Mouse (Mus musculus) kidney, postnatal 14 days (tissue): ENCODE measurements at regions not wholly inside any gene's neighbourhood (a gene's known extent, or its start where the extent isn't known, plus 50 kb on each side); places are given as distances from the start of the nearest gene placed in this dataset.
A peak's percentile ranks its signal among the peaks of the same experiment; 100 is the strongest.
"Not testable (repeated sequence)": the region's sequence is repeated elsewhere in the genome, so short reads cannot be mapped to it uniquely, and the experiment has no call there.

ENCODE experiments used
- DNase-seq: peaks from one replicate; pipeline ENCODE4 v3.0.0; 2022; ENCODE audit warnings: mixed read lengths

DNA sequence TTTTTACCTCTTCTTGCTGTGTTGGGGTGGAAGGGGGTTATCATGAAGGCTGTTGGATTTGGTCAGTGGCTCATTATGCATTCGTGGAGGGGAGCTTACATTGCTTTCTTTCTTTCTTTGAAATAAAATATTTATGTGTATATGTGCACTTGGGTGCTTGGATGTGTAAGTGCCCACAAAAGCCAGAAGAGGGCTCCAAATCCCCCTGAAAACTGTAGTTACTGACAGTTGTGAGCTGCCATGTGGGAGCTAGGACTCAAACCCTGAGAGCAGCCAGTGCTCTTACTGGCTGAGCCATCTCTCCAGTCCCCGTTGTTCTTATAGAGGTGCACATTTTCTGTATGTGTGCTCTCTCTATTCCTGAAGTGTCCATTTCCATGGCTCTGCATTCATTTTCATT, 415.6 kb upstream of the Zfp507 start:
- DNase-seq: no peak

DNA sequence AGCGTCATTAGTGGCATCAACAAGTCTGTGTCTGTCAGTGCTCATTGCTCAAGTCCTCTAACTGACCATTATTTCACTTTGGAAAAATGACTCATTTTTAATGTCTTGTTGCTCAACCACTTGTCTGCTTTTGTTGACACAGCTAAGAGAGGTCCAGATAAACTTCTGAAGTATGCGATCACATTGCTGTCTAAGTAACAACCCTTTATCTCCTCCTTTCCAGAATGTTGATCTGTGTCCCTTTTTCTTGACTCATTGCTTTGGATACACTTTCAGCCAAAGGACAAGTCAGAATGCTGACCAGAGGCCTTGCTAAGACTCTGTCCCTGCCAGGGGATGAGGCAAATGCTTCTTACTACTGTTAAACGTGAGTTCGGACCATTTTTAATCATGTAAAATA, 407.2 kb upstream of the Zfp507 start:
- DNase-seq: no peak

DNA sequence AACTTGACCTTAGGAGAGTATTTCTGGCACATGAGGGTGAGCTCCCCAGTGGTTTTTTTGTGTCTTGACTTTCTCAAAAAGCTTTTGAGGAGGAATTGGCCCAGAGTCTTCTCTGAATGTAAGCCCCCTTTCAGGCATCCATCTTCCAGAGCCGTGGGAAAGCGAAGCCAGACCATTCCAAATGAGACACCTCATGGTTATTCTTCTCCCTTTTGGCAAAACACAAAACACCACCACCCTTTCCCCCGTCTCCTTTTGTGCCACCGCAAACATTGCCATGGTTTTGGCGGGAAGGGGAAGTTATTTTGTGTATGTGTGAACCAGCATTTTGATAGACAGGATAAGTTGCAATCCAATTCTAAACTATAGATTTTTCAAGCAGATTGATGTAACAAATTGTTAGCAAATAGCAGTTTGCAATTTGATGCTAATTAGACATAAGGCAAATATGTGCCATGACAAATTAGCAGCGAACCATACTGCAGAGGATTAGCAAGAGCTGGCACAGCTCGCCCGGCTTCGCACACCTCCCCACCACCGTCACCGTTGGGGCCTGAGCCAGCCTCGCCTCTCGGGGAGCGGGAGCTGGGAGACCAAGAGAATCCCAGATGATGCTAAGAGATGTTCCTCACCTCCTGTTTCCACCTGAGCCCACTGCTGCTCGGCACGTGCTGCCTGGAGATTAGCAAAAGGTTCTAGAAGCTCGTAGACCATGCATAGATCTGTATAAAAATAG, 404.9 kb upstream of the Zfp507 start:
- no peak for DNase-seq

DNA sequence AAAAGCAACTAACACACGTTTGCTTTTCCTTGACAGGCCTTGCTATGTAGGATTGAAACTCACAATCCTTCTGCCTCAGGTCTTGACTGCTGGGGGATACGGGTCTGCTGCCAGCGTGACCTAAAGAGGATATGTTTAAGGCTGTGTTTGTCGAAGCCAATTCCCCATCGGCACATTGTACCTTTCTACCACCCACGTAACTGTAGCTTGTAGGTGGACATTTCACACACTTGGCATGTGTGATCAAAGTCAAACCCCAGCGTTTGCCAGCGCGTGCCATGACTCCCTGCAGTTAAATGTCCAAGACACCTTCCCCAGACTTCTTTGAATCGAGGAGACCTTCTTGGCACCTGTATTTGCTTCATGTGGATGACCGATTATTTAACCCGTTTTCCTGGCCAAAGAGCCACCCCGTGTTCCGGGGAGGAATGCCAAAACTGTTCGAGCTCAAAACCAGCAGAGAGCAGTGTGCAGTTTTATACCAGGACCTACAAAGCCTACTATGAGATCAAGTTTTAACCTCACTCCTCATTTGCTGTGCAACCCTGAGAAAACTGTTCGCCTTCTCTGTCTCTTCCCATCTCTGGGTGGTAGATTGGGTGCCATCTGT, 395.4 kb upstream of the Zfp507 start:
- no peak for DNase-seq

DNA sequence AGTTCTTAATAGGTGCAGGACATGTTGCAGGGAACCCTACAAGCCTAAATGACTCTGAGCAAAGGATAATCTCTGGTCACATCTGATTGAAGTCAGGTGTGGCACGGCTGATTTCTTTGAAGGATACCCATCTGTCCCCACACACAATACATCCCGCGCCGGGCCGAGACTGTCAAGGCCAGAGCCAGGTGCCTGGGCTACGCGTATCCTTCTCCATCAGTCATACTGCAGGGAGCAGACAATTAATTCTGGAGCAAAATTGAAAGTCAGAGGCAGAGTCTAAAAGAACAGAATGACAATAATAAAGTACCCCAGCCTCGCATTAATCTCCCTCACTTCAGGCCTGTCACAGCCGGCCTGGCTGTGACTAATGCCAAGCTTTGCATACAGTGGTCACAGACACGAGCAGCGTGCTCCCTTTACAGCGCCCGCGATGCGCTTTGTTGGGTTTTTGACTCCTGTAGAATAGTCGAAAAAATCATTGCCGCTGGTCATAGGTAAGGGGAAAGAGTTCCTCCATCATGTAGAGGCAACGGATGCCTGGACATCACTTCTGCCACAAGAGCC, 393.4 kb upstream of the Zfp507 start:
- DNase-seq: no peak

DNA sequence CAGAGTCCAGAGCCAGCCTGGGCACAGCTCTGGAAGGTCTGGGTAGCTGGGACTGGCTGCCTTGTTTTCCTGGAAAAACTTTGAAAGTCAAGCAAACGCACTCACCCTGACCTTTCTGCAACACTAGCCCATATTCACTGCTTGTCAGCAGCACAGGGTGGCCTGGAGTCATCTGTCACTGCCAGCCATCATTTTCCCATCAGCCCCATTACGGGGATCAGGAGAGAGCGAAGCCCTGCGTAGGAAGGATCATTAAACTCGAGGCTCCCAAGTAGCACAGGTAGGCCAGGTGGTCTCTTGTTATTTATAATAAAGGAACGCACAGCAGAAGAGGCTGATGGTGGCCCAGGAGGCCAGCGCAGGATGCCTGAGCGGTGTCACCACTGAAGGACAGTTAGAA, 389.8 kb upstream of the Zfp507 start:
- DNase-seq: no peak

DNA sequence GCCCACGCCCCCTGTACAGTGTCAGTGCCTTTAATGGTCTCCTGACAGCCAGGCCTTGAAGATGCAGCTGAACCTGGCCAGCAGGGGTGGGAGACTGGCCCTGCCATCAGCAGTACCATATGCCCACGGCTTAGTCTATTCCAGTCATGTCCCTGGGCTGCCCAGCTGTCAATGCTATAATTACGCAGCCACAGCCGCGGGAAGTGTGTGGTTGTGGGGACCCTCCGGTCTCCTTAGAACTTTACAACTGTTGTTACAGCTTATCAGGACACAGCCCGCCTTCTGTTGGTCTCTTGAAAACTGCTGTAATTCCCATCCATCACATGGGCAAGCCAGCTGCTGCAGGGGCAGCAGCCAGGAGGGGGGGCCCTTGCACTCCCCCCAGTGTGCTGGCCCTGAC, 375.1 kb upstream of the Zfp507 start:
- no peak for DNase-seq

DNA sequence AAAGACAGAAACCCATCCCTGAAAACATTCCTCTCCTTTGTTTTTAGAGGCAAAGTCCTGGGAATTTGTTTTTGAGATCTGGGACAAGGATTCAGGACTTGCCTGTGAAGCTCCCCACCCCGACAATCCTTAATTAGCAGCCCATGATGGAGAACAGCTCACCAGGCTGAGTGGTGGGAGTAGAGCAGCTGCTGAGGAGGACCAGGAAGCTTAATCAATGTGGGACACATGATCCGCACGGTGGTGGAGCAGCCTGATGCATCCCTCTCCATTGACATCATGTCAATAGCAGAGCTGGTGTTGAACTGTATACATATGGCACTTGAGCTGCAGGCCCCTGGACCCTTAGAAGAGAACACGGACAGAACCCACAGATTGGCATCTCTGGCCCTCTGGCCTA, 372.5 kb upstream of the Zfp507 start:
- no peak for DNase-seq

DNA sequence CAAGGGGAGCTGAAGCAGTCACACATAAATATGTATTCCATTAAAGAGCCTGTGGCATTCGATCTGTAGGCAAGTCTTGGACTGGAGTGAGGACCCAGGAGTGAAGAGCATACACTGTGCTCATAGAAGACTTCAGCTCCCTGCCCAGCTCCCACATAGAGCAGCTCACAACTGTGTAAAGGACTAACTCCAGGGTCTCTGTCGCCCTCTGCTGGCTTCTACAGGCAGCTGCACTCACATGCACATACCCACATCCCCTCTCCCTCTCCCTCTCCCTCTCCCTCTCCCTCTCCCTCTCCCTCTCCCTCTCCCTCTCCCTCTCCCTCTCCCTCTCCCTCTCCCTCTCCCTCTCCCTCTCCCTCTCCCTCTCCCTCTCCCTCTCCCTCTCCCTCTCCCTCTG, 369.7 kb upstream of the Zfp507 start:
- DNase-seq: not testable (repeated sequence)

DNA sequence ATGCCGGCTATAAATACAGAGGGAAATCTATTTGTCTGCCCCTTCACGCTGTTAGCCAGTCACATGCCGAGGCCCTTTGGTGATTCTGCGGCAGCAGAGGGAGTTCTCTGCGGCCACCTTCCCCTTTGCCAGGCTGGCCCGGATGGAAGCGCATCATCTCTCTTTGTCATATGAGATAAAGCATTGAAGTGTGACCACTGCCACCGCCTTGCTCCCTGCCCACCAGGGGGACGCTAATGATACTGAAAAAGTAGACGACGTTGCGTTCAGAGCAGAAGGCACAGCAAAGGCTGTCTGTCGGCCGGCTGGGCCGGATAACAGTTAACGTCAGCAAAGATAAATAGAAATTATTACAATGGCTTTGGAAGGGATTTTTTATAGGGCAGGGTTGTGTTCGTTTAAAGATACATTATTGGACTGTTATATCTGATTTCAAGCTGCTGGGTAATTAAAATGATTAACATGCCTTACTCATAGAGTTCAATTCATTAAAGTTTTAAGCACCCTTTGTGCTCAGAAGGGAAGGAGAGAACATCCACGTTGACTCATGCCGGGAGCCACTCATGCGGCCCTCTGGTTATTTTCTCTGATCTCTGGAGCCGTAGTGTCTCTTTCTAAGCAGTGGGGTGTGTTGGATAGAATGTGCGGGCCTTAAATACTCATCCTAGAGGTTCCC, 354.6 kb upstream of the Zfp507 start:
- DNase-seq: peak; percentile 34

DNA sequence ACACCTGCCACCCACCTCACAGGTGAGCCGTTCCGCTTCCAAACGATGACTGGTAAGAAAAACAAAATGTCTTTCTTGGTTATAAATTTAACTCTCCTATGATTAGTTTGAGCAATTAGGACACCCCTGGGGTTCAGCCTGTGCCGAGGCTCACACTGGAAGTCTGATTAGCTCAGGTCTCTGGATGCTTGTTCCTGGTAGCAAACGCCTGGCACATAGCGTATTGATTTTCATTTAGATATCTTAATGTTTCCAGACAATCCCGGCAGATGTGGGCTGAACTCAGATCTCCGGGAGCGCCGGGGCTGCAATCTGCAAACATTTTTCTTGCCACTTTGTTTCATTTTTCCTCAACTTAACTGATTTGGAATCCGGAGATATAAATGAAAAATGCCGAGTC, 353.8 kb upstream of the Zfp507 start:
- no peak for DNase-seq

DNA sequence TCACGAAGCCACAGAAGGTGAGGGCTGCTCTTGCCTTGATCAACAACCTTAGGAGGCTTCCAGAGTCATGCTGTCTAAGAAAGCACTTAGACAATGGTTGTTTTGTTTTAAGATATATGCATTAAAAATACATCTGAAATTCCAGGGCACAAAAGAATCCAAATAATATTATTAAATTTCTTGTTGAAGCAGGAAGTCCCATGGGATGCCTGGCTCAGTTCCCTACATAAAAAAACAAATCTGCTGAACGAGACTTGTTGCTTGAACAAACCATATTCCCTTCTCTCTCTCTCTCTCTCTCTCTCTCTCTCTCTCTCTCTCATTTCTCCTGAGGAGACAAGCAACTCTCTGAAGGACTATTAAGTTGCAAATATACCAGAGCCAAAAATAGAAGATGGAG, 352.8 kb upstream of the Zfp507 start:
- no peak for DNase-seq

DNA sequence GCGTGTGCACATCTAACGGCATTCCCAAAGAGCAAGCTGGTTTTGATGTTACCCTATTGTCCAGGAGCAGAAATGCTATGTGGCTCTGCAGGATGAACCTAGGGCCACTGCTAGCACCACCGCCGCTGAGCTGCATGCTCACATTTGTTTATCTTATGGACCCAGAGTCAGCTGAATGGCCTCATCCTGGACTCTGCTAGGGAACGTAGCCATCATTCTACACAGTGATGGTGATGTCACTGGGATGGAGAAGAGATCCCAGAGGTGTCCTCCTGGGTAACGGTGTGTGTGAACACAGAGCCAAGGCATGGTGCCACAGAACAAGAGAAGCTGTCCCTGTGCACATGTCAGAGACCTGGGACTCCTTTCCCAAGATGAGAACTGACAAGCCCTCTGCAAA, 352.4 kb upstream of the Zfp507 start:
- no peak for DNase-seq

DNA sequence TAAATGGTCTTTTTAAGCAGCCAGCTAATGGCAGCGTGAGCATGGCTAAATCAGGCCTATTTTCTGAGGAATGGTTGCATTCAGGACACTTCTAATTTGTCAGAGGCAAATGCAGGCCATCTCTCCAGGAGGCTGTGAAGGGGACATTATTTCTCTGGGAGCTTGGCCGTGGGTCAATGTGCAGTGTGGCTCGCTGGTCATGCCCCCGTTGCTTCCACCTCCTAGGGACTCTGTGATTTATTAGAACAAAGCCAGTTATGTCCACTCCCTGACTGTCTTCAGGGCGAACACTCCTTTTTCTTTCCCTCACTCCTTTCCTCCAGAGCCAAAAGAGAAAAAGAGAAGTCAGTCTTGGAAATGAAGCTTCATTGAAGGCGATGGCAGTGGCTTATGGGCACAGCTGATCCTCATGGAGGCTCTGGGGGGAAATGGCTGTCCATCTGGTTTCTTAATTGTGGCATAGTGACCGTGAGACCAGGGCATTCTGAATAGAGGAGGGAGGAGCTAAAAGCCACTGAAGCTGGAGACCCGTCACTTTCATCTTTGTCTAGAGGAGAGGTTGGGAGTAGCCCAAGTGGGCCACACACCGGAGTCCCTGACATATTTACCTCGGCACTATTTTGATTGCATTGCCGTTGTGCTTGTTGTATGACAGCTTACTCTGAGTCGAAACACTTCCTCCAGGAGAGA, 348.2 kb upstream of the Zfp507 start:
- no peak for DNase-seq

DNA sequence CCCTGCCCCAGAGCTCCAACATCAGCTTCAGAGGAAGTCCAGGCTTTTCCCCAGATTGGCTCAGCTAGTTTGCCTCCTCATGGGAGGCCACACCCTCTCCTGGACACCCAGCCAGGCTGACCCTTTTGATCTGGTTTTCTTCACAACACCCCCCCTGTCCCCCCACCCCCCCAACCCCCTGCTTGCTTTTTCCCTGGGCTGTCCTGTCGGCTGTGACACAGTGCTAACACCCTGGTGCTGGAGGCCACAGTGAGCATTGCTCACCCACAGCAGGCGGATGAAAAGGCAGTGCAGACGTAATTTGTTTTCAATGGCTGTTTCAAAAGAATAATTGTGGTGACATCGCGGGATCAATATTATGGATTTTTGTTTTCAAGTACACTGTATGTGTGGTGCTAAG, 333.8 kb upstream of the Zfp507 start:
- no peak for DNase-seq

DNA sequence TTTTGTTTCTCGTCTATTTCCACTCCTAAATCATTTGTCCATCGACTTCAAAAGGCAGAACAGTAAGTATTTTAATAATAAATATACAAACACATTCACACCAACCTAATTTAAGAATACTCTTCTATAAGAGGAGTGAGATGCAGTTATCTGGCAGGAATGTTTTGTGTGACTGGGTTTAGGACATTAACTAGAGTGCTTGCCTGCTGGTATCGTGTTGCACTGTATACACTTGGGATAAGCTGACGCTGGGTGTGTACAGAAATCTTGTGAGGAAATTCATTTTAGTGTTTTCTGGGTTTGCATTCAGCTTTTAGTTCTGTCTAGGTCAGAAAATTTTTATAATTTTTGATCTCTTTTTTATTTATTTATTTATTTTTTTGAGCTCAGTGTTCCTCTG, 331.8 kb upstream of the Zfp507 start:
- no peak for DNase-seq

DNA sequence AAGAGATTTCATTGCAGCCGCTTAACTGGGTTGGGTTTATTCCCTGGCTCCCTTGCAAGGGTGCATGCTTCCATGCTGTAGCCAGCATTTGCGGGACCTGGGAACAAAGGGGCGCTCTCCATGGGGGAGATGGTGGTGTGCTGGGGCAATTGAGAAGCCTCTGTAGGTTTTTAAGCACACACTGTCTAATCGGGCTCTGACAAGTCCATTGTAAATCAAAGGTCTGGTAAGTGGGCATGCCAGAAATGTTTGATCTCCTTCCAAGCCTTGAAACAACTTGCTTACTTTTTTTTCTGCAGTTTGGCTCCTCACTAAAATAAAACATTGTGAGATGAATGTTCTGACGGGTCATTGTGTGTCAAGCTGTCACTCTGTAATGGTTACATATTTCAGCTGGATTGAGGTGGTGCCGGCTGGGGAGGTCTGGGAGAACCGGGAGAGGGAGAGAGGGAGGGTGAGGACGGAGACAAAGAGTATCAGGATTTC, 330.9 kb upstream of the Zfp507 start:
- peak; percentile 63 for DNase-seq

DNA sequence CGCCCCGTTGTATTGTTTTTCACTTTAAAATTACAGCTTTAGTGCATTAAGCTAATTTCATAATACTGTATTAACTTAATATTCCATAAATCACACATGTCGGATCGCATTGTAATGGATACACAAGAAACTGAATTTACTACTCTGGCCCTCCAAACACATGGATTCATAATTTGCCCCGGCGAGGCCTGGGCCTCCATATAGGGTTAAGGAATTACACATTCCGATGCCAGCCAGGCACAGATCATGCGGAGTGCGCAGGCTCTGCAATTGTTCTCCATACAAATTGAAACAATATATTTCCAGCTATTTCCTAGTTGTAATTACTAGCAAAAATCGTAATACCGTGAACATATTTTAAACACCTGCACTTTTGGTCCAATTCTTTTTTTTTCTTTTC, 330.2 kb upstream of the Zfp507 start:
- no peak for DNase-seq

DNA sequence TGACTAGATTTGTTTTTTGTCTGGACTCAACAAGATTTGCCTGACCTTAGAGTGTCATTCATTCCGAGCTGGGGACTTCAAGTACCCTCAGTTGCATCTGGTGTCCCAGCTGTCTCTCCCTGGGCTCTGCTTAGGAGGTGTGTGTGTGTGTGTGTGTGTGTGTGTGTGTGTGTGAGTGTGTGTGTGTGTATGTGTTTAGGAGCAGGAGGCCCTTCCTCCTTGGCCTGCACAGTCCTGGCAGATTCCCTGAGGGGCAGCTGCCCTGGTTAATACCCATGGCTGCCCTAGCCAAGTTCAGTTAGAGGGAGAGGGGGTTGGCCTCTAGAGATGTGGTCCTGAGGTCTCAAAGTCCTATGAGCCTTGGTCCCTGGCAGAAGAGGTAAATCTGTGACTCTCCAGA, 329.8 kb upstream of the Zfp507 start:
- DNase-seq: no peak

DNA sequence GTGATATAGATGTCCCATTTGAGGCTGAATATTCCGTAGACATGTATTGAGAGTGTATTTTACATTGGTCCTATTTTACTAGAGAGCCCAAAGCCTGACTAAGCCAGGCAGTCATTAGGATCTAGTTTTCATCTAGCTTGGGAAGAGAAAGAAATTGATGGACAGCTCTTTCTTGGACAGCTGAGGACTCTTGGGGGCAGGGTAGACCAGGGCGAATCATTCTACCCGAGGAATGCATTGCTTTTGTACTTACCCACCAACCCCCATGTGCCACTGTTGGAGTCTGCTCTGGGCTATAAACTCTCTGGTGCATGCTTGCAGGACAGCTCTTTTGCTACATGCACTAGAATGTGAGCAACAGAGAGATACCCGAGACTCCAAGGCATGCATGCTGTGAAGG, 294.3 kb upstream of the Zfp507 start:
- no peak for DNase-seq

DNA sequence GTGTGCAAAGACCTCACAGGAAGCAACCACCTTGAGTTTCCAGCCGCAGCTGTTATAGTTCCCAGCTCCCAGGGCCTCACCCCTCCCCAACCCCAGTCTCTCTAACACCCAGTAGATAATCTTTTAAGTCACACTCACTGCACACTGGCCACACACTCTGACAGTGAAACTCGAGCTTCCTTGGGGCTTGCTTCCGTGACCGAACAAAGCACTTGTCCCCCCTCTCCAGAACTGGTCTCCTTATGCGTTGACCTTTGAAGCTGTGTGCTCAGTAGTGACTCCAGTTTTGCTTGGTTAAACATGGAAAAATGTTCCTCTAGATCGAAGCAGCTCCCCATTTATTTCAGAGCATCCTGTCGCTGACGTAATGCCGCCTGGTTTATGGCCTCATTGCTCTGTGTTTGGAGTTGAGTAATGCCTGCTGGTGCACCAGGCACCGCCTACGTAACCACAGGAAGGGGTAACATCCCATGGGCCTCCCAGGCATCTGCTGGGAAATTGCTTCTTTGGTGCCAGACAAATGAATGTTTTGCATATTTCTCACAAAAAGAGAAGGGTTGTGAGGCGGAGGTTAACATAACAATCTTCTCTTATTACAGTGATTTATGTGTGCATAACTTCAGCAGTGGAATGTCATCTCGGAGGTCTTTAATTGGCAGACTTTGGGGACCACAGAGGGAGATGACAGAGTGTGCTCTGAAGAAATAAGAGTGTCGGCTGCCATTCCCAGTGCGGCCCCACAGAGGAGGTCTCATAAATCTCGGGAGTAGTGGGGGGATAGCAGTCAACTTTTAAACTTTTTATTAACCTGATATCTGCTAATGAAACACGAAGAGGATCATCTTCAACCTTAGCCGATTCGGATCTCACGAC, 292.7 kb upstream of the Zfp507 start:
- DNase-seq: peak; percentile 77

DNA sequence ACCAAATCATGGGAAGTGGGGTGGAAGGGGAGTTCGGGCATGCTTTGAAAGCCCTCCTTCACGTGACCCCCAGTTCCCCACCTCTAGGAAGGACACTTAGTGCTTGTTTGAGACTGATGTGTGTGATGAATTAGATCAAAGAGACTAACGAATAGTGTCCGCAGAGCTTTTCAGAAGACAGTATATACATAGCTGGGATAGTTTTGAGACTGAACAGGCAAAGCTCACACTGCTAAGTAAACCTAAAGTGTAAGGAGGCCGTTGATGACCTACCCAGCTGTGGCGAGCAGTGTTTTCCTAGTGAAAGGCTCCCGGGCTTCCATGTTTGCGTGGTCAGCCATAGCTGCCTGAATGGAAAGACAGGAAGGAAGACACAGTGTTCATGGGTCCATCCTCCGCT, 288.3 kb upstream of the Zfp507 start:
- DNase-seq: no peak
